Mouse (Mus musculus): ENCODE results near the gene Pitpnc1. TPM values are rescaled to one million over a fixed set of nuclear protein-coding genes. Genes with fewer than 3 reads are reported as not detected.

The Pitpnc1 gene
- total and polyA plus RNA-seq, 3 experiments, result 2.4 to 5.4 (median 3.6) TPM

- Histone ChIP-seq H3K9me3 (replicated peaks; ENCODE audit: low read length) (no peaks in the 10 kb centered on the region), H3K79me2 (replicated peaks; ENCODE audit: control insufficient read depth, extremely low read depth, insufficient read depth, poor library complexity, severe bottlenecking) (no peaks in the 10 kb centered on the region), H3K27me3 (replicated peaks) (no peaks in the 10 kb centered on the region), H3K4me3 (replicated peaks in 1 of 3; ENCODE audit: low read depth in 2 of 3, low read length in 2 of 3, poor library complexity in 1 of 3) (no peak overlapping the region), H3K36me3 (replicated peaks in 1 of 2; ENCODE audit: control insufficient read depth in 1 of 2, insufficient read depth in 1 of 2, low read length in 1 of 2) (no peaks in the 10 kb centered on the region), H3K4me1 (ENCODE audit: control insufficient read depth in 1 of 2, insufficient read depth in 2 of 2) (no peaks in the 10 kb centered on the region), H3K27ac (ENCODE audit: insufficient read depth, low read depth) (no peak overlapping the region), H3K9ac (ENCODE audit: insufficient read depth, low read depth) (no peak overlapping the region), H3K4me2 (ENCODE audit: insufficient read depth, low read depth, poor library complexity, severe bottlenecking) (no peak overlapping the region)
- TF ChIP-seq ZNF384 (IDR thresholded peaks at IDR 0.05; ENCODE audit: low read depth, low read length) (no peak), BHLHE40 (IDR thresholded peaks at IDR 0.05; ENCODE audit: low read depth, low read length) (no peak), HCFC1 (IDR thresholded peaks at IDR 0.05; ENCODE audit: low read depth, low read length) (no peak), PAX5 (IDR thresholded peaks at IDR 0.05; ENCODE audit: low read length) (no peak), MAFK (IDR thresholded peaks at IDR 0.05; ENCODE audit: insufficient replicate concordance, low read length) (no peak), USF2 (conservative IDR thresholded peaks at IDR 0.05; ENCODE audit: low read depth, low read length) (no peak)
- in situ Hi-C loops (cut with MboI; ENCODE audit: low pct_ligation_motif_present, low pct_unique_long_range_greater_than_20kb, low sequenced_read_pairs) (no loop called here), dilution Hi-C loops (cut with MboI; ENCODE audit: extremely low pct_ligation_motif_present, extremely low pct_unique_long_range_greater_than_20kb, low sequenced_read_pairs) (no loop called here)
- no peak for DNase-seq (ENCODE audit: extremely low read depth)
Measured at GRCm38 (mm10) chr11:107365938-107366712, 104.4 kb downstream of the Pitpnc1 start.

GRCm38 (mm10) chr11:107358695-107359094 is 111.8 kb downstream of the Pitpnc1 start:
- TF ChIP-seq PAX5 (IDR thresholded peaks at IDR 0.05; ENCODE audit: low read length) (no peak), EP300 (IDR thresholded peaks at IDR 0.05; ENCODE audit: low read length) (no peak)
- dilution Hi-C loops (cut with MboI; ENCODE audit: extremely low pct_ligation_motif_present, extremely low pct_unique_long_range_greater_than_20kb, low sequenced_read_pairs), result no loop called here
- Histone ChIP-seq H3K4me2 (ENCODE audit: insufficient read depth, low read depth, poor library complexity, severe bottlenecking) (no peak overlapping the region), H3K4me1 (ENCODE audit: control insufficient read depth in 1 of 2, insufficient read depth in 2 of 2) (peaks cover 2 to 15% of the 10 kb centered on the region in 2 experiments; a peak in 3 of 4 replicates), H3K4me3 (replicated peaks in 1 of 3; ENCODE audit: low read depth in 2 of 3, low read length in 2 of 3, poor library complexity in 1 of 3) (no peak overlapping the region), H3K36me3 (replicated peaks in 1 of 2; ENCODE audit: control insufficient read depth in 1 of 2, insufficient read depth in 1 of 2, low read length in 1 of 2) (no peaks in the 10 kb centered on the region), H3K27ac (ENCODE audit: insufficient read depth, low read depth) (no peak overlapping the region), H3K79me2 (replicated peaks; ENCODE audit: control insufficient read depth, extremely low read depth, insufficient read depth, poor library complexity, severe bottlenecking) (no peaks in the 10 kb centered on the region), H3K9ac (ENCODE audit: insufficient read depth, low read depth) (no peak overlapping the region), H3K9me3 (replicated peaks; ENCODE audit: low read length) (no peaks in the 10 kb centered on the region), H3K27me3 (replicated peaks) (no peaks in the 10 kb centered on the region)
- in situ Hi-C loops (cut with MboI; ENCODE audit: low pct_ligation_motif_present, low pct_unique_long_range_greater_than_20kb, low sequenced_read_pairs), result no loop called here
- DNase-seq (ENCODE audit: extremely low read depth), result no peak

GRCm38 (mm10) chr11:107356224-107356623 is 114.3 kb downstream of the Pitpnc1 start:
- Histone ChIP-seq H3K4me2 (ENCODE audit: insufficient read depth, low read depth, poor library complexity, severe bottlenecking) (no peak overlapping the region), H3K27ac (ENCODE audit: insufficient read depth, low read depth) (no peak overlapping the region), H3K36me3 (replicated peaks in 1 of 2; ENCODE audit: control insufficient read depth in 1 of 2, insufficient read depth in 1 of 2, low read length in 1 of 2) (no peaks in the 10 kb centered on the region), H3K79me2 (replicated peaks; ENCODE audit: control insufficient read depth, extremely low read depth, insufficient read depth, poor library complexity, severe bottlenecking) (no peaks in the 10 kb centered on the region), H3K9me3 (replicated peaks; ENCODE audit: low read length) (no peaks in the 10 kb centered on the region), H3K27me3 (replicated peaks) (no peaks in the 10 kb centered on the region), H3K4me3 (replicated peaks in 1 of 3; ENCODE audit: low read depth in 2 of 3, low read length in 2 of 3, poor library complexity in 1 of 3) (no peak overlapping the region), H3K9ac (ENCODE audit: insufficient read depth, low read depth) (no peak overlapping the region), H3K4me1 (ENCODE audit: control insufficient read depth in 1 of 2, insufficient read depth in 2 of 2) (peaks cover 2 to 15% of the 10 kb centered on the region in 2 experiments; a peak in 3 of 4 replicates)
- dilution Hi-C loops (cut with MboI; ENCODE audit: extremely low pct_ligation_motif_present, extremely low pct_unique_long_range_greater_than_20kb, low sequenced_read_pairs) (no loop called here), in situ Hi-C loops (cut with MboI; ENCODE audit: low pct_ligation_motif_present, low pct_unique_long_range_greater_than_20kb, low sequenced_read_pairs) (no loop called here)
- TF ChIP-seq USF1 (IDR thresholded peaks at IDR 0.05; ENCODE audit: low read depth, low read length) (no peak), TCF12 (IDR thresholded peaks at IDR 0.05; ENCODE audit: low read depth, low read length) (peak; percentile 32; the same call in 1 of the 2 replicates), ETS1 (conservative IDR thresholded peaks at IDR 0.05; ENCODE audit: low read depth, low read length) (0 out of 2 replicates have a peak, but pooled peaks have one; percentile 26)
- DNase-seq (ENCODE audit: extremely low read depth), result peak; percentile 54
